In genomic region chr6:28914981-28915380, GRCm38 (mm10) we compare ENCODE assay signal across 20 mouse cellular contexts.
A peak's percentile ranks its signal among the peaks of the same experiment; 100 is the strongest.
DNase-seq lines count a peak whose midpoint lies in the region; ATAC-seq and TF ChIP-seq lines count a peak whose summit lies in the region.
"Had no signal": no experiment of that assay in that cellular context is flagged by ENCODE, and none has a peak within 500 bp of the region (broad histone marks: within the 10 kb centered on the region; RNA-seq: fewer than 3 reads in every experiment).

No protein-coding gene starts in this region.

- TF ChIP-seq EP300 in liver, embryonic 14.5 days (IDR thresholded peaks at IDR 0.05; ENCODE audit: low read depth) = no peak
- no peak for TF ChIP-seq EP300 in CH12.LX (IDR thresholded peaks at IDR 0.05; ENCODE audit: low read length)

- H3K27ac ChIP-seq in forebrain, postnatal 0 days (ENCODE audit: low read depth, low read length) = no peak overlapping the region
- H3K27ac ChIP-seq in forebrain, embryonic 16.5 days (ENCODE audit: low read length) = no peak overlapping the region
- no peak overlapping the region for H3K27ac ChIP-seq in liver, embryonic 14.5 days
- no peak overlapping the region for H3K27ac ChIP-seq in liver, embryonic 11.5 days (ENCODE audit: low read depth, low read length)
- H3K27ac ChIP-seq in CH12.LX (ENCODE audit: insufficient read depth, low read depth) = no peak overlapping the region
- H3K27ac ChIP-seq: forebrain, embryonic 12.5 days; heart, embryonic 13.5 days; kidney, embryonic 15.5 days; limb, embryonic 13.5 days had no signal

- in situ Hi-C loops in CH12.LX (cut with MboI; ENCODE audit: low pct_ligation_motif_present, low pct_unique_long_range_greater_than_20kb, low sequenced_read_pairs) = no loop called here

- no peaks in the 10 kb centered on the region for H3K36me3 ChIP-seq in forebrain, postnatal 0 days (ENCODE audit: insufficient read depth)
- no peaks in the 10 kb centered on the region for H3K36me3 ChIP-seq in forebrain, embryonic 16.5 days (ENCODE audit: control insufficient read depth, insufficient read depth)
- no peaks in the 10 kb centered on the region for H3K36me3 ChIP-seq in liver, embryonic 14.5 days (replicated peaks; ENCODE audit: control insufficient read depth, insufficient read depth, low read depth)
- H3K36me3 ChIP-seq in liver, embryonic 11.5 days (ENCODE audit: control insufficient read depth, insufficient read depth, low read length) = no peaks in the 10 kb centered on the region
- H3K36me3 ChIP-seq in CH12.LX (replicated peaks in 1 of 2; ENCODE audit: control insufficient read depth in 1 of 2, insufficient read depth in 1 of 2, low read length in 1 of 2) = no peaks in the 10 kb centered on the region
- H3K36me3 ChIP-seq: forebrain, embryonic 12.5 days; heart, embryonic 13.5 days; kidney, embryonic 15.5 days; limb, embryonic 13.5 days had no signal

- H3K4me3 ChIP-seq in forebrain, postnatal 0 days (ENCODE audit: low read depth, low read length) = no peak overlapping the region
- no peak overlapping the region for H3K4me3 ChIP-seq in forebrain, embryonic 16.5 days (replicated peaks; ENCODE audit: low read length)
- H3K4me3 ChIP-seq in liver, embryonic 14.5 days (ENCODE audit: insufficient read depth in 1 of 2, low read depth in 2 of 2, low read length in 2 of 2) = no peak overlapping the region
- no peak overlapping the region for H3K4me3 ChIP-seq in liver, embryonic 11.5 days (ENCODE audit: low read depth, low read length)
- H3K4me3 ChIP-seq in CH12.LX (replicated peaks in 1 of 3; ENCODE audit: low read depth in 2 of 3, low read length in 2 of 3, poor library complexity in 1 of 3) = no peak overlapping the region
- H3K4me3 ChIP-seq: forebrain, embryonic 12.5 days; heart, embryonic 13.5 days; kidney, embryonic 15.5 days; limb, embryonic 13.5 days had no signal

- dilution Hi-C loops in CH12.LX (cut with MboI; ENCODE audit: extremely low pct_ligation_motif_present, extremely low pct_unique_long_range_greater_than_20kb, low sequenced_read_pairs) = no loop called here

- no peaks in the 10 kb centered on the region for H3K79me2 ChIP-seq in CH12.LX (replicated peaks; ENCODE audit: control insufficient read depth, extremely low read depth, insufficient read depth, poor library complexity, severe bottlenecking)

- ATAC-seq in forebrain, postnatal 0 days = no peak
- no peak for ATAC-seq in forebrain, embryonic 16.5 days
- ATAC-seq in liver, embryonic 14.5 days (ENCODE audit: insufficient read depth) = no peak
- ATAC-seq in liver, embryonic 11.5 days (replicated peaks; ENCODE audit: low FRiP score) = no peak
- ATAC-seq: activated CD4-positive, CD25-positive, alpha-beta regulatory T cell, adult 4 months; midbrain, embryonic 16.5 days had no signal

- no peak for TF ChIP-seq RAD21 in CH12.LX (IDR thresholded peaks at IDR 0.05; ENCODE audit: low read depth, low read length)

- TF ChIP-seq CTCF in forebrain, postnatal 0 days (IDR thresholded peaks at IDR 0.05; ENCODE audit: low read depth) = peak; percentile 19; the same call in 1 of the 2 replicates
- TF ChIP-seq CTCF in liver, embryonic 14.5 days (IDR thresholded peaks at IDR 0.05; ENCODE audit: low read depth) = peak; percentile 41
- peak in 1 of 2 experiments; percentile 27; a peak in 2 of 4 replicates for TF ChIP-seq CTCF in CH12.LX (conservative IDR thresholded peaks at IDR 0.05 in 1 of 2, IDR thresholded peaks at IDR 0.05 in 1 of 2; ENCODE audit: low read depth in 2 of 2, low read length in 2 of 2)
- peak; percentile 22; the same call in 1 of the 2 replicates for TF ChIP-seq CTCF in brain, embryonic 14.5 days (IDR thresholded peaks at IDR 0.05; ENCODE audit: borderline replicate concordance, extremely low read depth, insufficient read depth, insufficient read length)

- no peak for TF ChIP-seq POLR2A in CH12.LX (IDR thresholded peaks at IDR 0.05; ENCODE audit: low read depth, low read length)
- TF ChIP-seq POLR2A in brain, embryonic 14.5 days (IDR thresholded peaks at IDR 0.05; ENCODE audit: borderline replicate concordance, extremely low read depth, insufficient read depth, insufficient read length, poor library complexity, severe bottlenecking) = no peak

- H3K9ac ChIP-seq in forebrain, postnatal 0 days = no peak overlapping the region
- H3K9ac ChIP-seq in forebrain, embryonic 16.5 days (replicated peaks; ENCODE audit: low read depth, low read length) = no peak overlapping the region
- H3K9ac ChIP-seq in liver, embryonic 14.5 days (replicated peaks) = no peak overlapping the region
- no peak overlapping the region for H3K9ac ChIP-seq in liver, embryonic 11.5 days (ENCODE audit: low read depth, low read length)
- no peak overlapping the region for H3K9ac ChIP-seq in CH12.LX (ENCODE audit: insufficient read depth, low read depth)
- H3K9ac ChIP-seq: forebrain, embryonic 12.5 days; heart, embryonic 13.5 days; kidney, embryonic 15.5 days; limb, embryonic 13.5 days had no signal

- 42% methylated on average over 1 of the region's 1 CpGs for WGBS in forebrain, postnatal 0 days
- 42% methylated on average over 1 of the region's 1 CpGs for WGBS in forebrain, embryonic 16.5 days
- WGBS in liver, embryonic 14.5 days (ENCODE audit: insufficient replicate concordance) = 25% methylated on average over 1 of the region's 1 CpGs
- 6% methylated on average over 1 of the region's 1 CpGs for WGBS in liver, embryonic 11.5 days

- H3K9me3 ChIP-seq in forebrain, postnatal 0 days (ENCODE audit: low read length) = no peaks in the 10 kb centered on the region
- peaks cover 2% of the 10 kb centered on the region; the same call in 1 of the 2 replicates for H3K9me3 ChIP-seq in forebrain, embryonic 16.5 days (ENCODE audit: control insufficient read depth, low read length)
- H3K9me3 ChIP-seq in liver, embryonic 14.5 days (ENCODE audit: control insufficient read depth, low read length) = no peaks in the 10 kb centered on the region
- no peaks in the 10 kb centered on the region; the same call in 1 of the 2 replicates for H3K9me3 ChIP-seq in liver, embryonic 11.5 days (ENCODE audit: control insufficient read depth, low read length)
- peaks cover 5% of the 10 kb centered on the region for H3K9me3 ChIP-seq in CH12.LX (replicated peaks; ENCODE audit: low read length)
- H3K9me3 ChIP-seq: forebrain, embryonic 12.5 days; kidney, embryonic 15.5 days had no signal

- DNase-seq in forebrain, postnatal 0 days = no peak
- DNase-seq in liver, embryonic 14.5 days (ENCODE audit: low read depth in 3 of 3, low spot score in 3 of 3) = no peak
- DNase-seq in liver, embryonic 11.5 days (ENCODE audit: low spot score) = no peak
- no peak for DNase-seq in CH12.LX (ENCODE audit: extremely low read depth)
- DNase-seq in brain, embryonic 14.5 days (ENCODE audit: low read depth) = no peak
- no peak for DNase-seq in frontal cortex, adult 2 months (ENCODE audit: extremely low spot score in 1 of 2, low spot score in 1 of 2)
- DNase-seq in left cerebral cortex, adult 11 months (ENCODE audit: low spot score) = no peak
- DNase-seq: B cell, adult 2 months; cerebellum, postnatal 25 days; heart, postnatal 36 days; lung, adult 18-20 months; right cerebral cortex, adult 18-20 months; spleen, adult 18-20 months had no signal

- no peaks in the 10 kb centered on the region for H3K27me3 ChIP-seq in forebrain, postnatal 0 days (ENCODE audit: insufficient read depth, low read length)
- H3K27me3 ChIP-seq in forebrain, embryonic 16.5 days (replicated peaks; ENCODE audit: control insufficient read depth, insufficient read depth, low read length) = no peaks in the 10 kb centered on the region
- H3K27me3 ChIP-seq in liver, embryonic 14.5 days (ENCODE audit: control insufficient read depth, insufficient read depth, low read length) = no peaks in the 10 kb centered on the region
- H3K27me3 ChIP-seq in liver, embryonic 11.5 days (replicated peaks; ENCODE audit: control insufficient read depth, insufficient read depth, low read length) = no peaks in the 10 kb centered on the region
- peaks cover 2% of the 10 kb centered on the region for H3K27me3 ChIP-seq in CH12.LX (replicated peaks)
- H3K27me3 ChIP-seq: forebrain, embryonic 12.5 days; heart, embryonic 13.5 days; kidney, embryonic 15.5 days; limb, embryonic 13.5 days had no signal

- H3K4me2 ChIP-seq in forebrain, postnatal 0 days (ENCODE audit: low read depth) = no peak overlapping the region
- no peak overlapping the region for H3K4me2 ChIP-seq in forebrain, embryonic 16.5 days (ENCODE audit: low read length)
- no peak overlapping the region for H3K4me2 ChIP-seq in liver, embryonic 14.5 days (ENCODE audit: low read depth)
- no peak overlapping the region for H3K4me2 ChIP-seq in liver, embryonic 11.5 days
- H3K4me2 ChIP-seq in CH12.LX (ENCODE audit: insufficient read depth, low read depth, poor library complexity, severe bottlenecking) = no peak overlapping the region
- H3K4me2 ChIP-seq: forebrain, embryonic 12.5 days; heart, embryonic 13.5 days; kidney, embryonic 15.5 days; limb, embryonic 13.5 days had no signal

- H3K4me1 ChIP-seq in forebrain, postnatal 0 days (ENCODE audit: insufficient read depth) = no peaks in the 10 kb centered on the region
- H3K4me1 ChIP-seq in forebrain, embryonic 16.5 days (replicated peaks; ENCODE audit: control insufficient read depth, insufficient read depth, low read length) = no peaks in the 10 kb centered on the region
- H3K4me1 ChIP-seq in liver, embryonic 14.5 days (replicated peaks; ENCODE audit: control insufficient read depth in 2 of 2, insufficient read depth in 2 of 2, low read length in 1 of 2) = no peaks in the 10 kb centered on the region
- no peaks in the 10 kb centered on the region for H3K4me1 ChIP-seq in liver, embryonic 11.5 days (replicated peaks; ENCODE audit: control insufficient read depth, insufficient read depth, low read length)
- no peaks in the 10 kb centered on the region for H3K4me1 ChIP-seq in CH12.LX (ENCODE audit: control insufficient read depth in 1 of 2, insufficient read depth in 2 of 2)
- H3K4me1 ChIP-seq: limb, embryonic 13.5 days had no signal

TF ChIP-seq in CH12.LX, 34 proteins besides CTCF, POLR2A, EP300 and RAD21:
- TF ChIP-seq MAX (IDR thresholded peaks at IDR 0.05; ENCODE audit: low read length) (no peak), SMC3 (IDR thresholded peaks at IDR 0.05; ENCODE audit: low read depth, low read length) (0 out of 2 replicates have a peak, but pooled peaks have one; percentile 8), ETS1 (conservative IDR thresholded peaks at IDR 0.05; ENCODE audit: low read depth, low read length) (no peak), JUND (conservative IDR thresholded peaks at IDR 0.05; ENCODE audit: low read depth, low read length) (no peak), USF1 (IDR thresholded peaks at IDR 0.05; ENCODE audit: low read depth, low read length) (no peak), UBTF (IDR thresholded peaks at IDR 0.05; ENCODE audit: low read depth, low read length) (no peak)
